Mouse (Mus musculus) heart, adult 2 months (tissue): Measurements from ENCODE around the gene Fgf14.

ENCODE experiments used
- CTCF ChIP-seq: fragments of 200-600 bp; IDR thresholded peaks from 2 replicates; pipeline ENCODE4 v1.8.1; 2022; ENCODE audit warnings: antibody characterized with exemption, mild to moderate bottlenecking, moderate library complexity
- EP300 ChIP-seq: fragments of 200-500 bp; IDR thresholded peaks from 2 replicates; pipeline ENCODE4 v1.6.1; 2011; ENCODE audit warnings: low read depth, low read length, control low read depth; ENCODE audit not compliant: insufficient read depth
- POLR2A ChIP-seq: fragments of 200-500 bp; IDR thresholded peaks from 2 replicates; pipeline ENCODE4 v1.6.1; 2011; ENCODE audit warnings: mild to moderate bottlenecking, low read depth, low read length, control low read depth; ENCODE audit not compliant: insufficient read depth

DNA sequence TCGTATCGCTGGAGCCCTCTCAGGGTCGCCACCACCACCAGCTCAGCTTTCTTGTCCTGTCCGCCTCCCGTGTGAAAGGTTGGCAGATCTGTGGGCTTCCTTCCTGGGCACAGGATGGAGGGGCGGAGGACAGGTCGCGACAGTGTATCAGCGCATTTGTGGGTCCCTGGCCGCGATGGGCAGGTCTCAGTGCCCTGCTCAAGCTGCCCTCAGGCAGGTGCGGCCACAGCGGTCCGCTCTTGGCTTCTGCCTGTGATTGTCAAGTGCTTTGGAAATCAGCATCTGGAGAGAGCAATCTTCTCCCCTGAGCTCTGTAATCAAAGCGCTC lies 484.1 kb downstream of the Fgf14 start:
- TF ChIP-seq CTCF (no peak), POLR2A (no peak), EP300 (no peak)
